Comparison of ENCODE assay signal across 23 mouse cellular contexts in the genomic region with DNA sequence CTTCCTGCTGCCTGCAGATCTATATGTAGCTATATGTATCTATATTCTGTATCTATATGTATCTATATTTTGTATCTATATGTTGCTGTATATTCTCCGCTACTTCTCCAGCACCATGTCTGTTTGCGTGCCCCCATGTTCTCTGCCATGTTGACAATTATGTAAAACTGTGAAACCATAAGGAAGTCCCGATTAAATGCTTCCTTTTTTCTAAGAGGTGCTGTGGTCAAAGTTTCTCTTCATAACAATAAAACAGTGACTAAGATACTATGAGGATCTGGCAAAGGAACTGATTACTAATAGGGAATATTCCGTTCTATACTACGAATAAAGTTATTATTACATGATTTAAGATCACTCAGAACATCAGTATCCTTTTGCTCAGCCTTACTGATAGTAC.
"Had no signal": no experiment of that assay in that cellular context is flagged by ENCODE, and none has a peak within 500 bp of the region (broad histone marks: within the 10 kb centered on the region; RNA-seq: fewer than 3 reads in every experiment).

No protein-coding gene starts in this region.

- H3K9me3 ChIP-seq: heart, embryonic 10.5 days; heart, embryonic 12.5 days; hindbrain, embryonic 10.5 days; hindbrain, embryonic 12.5 days; intestine, embryonic 15.5 days; limb, embryonic 13.5 days; limb, embryonic 15.5 days had no signal

- H3K4me3 ChIP-seq: heart, embryonic 10.5 days; heart, embryonic 12.5 days; hindbrain, embryonic 10.5 days; hindbrain, embryonic 12.5 days; intestine, embryonic 15.5 days; limb, embryonic 13.5 days; limb, embryonic 15.5 days had no signal

- H3K4me2 ChIP-seq: heart, embryonic 12.5 days; hindbrain, embryonic 12.5 days; hindbrain, embryonic 14.5 days; intestine, embryonic 15.5 days; limb, embryonic 13.5 days; limb, embryonic 15.5 days had no signal

- DNase-seq: gastrocnemius, postnatal 14 days; gastrocnemius, postnatal 36 days; heart, adult 18-20 months; heart, postnatal 10 days; heart, postnatal 4 days; kidney, adult 18-20 months; kidney, adult 8-10 months; kidney, postnatal 14 days; kidney, postnatal 36 days; layer of hippocampus, adult 9-11 months; layer of hippocampus, postnatal 36 days; left cerebral cortex, postnatal 4 days had no signal

- H3K27ac ChIP-seq: heart, embryonic 10.5 days; hindbrain, embryonic 10.5 days; hindbrain, embryonic 12.5 days; hindbrain, embryonic 14.5 days; intestine, embryonic 15.5 days; limb, embryonic 13.5 days; limb, embryonic 15.5 days had no signal

- H3K9ac ChIP-seq: heart, embryonic 12.5 days; hindbrain, embryonic 12.5 days; hindbrain, embryonic 14.5 days; intestine, embryonic 15.5 days; limb, embryonic 13.5 days; limb, embryonic 15.5 days had no signal

- H3K27me3 ChIP-seq: heart, embryonic 12.5 days; hindbrain, embryonic 12.5 days; intestine, embryonic 15.5 days; limb, embryonic 13.5 days; limb, embryonic 15.5 days had no signal

- ATAC-seq: hindbrain, embryonic 16.5 days; inflammation-experienced regulatory T-cells, adult 6 months; intestine, embryonic 15.5 days; intestine, postnatal 0 days had no signal

- H3K4me1 ChIP-seq: heart, embryonic 10.5 days; hindbrain, embryonic 10.5 days; hindbrain, embryonic 12.5 days; intestine, embryonic 15.5 days; limb, embryonic 13.5 days; limb, embryonic 15.5 days had no signal

- H3K36me3 ChIP-seq: heart, embryonic 10.5 days; heart, embryonic 12.5 days; hindbrain, embryonic 10.5 days; hindbrain, embryonic 12.5 days; intestine, embryonic 15.5 days; limb, embryonic 13.5 days; limb, embryonic 15.5 days had no signal
